Mouse (Mus musculus) thymus, postnatal 14 days (tissue): ENCODE data around the gene Grcc10.

Experiments used
- DNase-seq: peaks from one replicate; pipeline ENCODE4 v3.0.0; 2021

The Grcc10 gene

GRCm38 (mm10) chr6:124729850-124730705 lies 11.1 kb downstream of the Grcc10 start:
- DNase-seq: peak; percentile 62

- DNase-seq: no peak
Measured at GRCm38 (mm10) chr6:124728621-124729020, 12.6 kb downstream of the Grcc10 start.

DNA sequence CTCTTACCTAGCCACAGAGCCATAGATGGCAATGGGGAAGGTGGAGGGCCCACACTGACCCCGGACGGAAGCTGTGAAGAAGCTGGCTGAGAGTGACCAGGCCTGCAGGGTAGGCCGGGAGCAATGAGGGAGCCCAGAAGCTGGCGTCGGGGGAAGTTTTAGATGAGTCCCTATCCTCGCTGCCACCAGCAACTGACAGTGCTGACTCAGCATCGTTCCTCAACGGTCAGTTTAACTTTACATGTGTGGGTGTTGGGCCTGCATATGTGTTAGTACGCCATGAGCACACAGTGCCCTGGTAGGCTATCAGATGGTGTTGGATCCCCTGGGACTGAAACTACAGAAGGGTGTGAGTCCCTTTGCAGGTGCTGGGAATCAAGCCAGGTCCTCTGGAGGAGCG lies 16.7 kb downstream of the Grcc10 start:
- no peak for DNase-seq

GRCm38 (mm10) chr6:124723541-124723940 lies 17.6 kb downstream of the Grcc10 start:
- DNase-seq: peak; percentile 32

DNA sequence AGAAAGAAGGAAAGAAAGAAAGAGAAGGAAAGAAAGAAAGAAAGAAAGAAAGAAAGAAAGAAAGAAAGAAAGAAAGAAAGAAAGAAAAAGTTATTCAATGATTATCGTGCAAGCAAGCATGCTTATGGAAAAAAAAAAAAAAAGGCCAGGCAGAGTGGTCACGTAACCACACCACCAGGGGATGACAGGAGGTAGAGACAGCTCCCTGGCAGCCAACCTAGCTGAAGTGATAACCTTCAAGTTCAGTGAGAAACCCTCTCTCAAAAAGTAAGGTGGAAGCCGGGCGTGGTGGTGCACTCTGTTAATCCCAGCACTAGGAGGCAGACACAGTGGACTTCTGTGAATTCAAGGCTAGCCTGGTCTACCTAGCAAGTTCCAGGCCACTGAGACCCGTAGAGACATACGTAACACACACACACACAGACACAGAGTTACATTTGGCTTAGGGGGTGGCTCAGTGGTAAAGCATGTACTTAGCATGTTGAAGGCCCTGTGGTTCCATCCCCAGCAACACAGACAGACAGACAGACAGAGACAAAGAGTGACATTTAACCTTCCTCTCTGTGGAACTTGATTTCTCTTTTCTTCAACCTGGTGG lies 18.2 kb downstream of the Grcc10 start:
- DNase-seq: no peak

DNA sequence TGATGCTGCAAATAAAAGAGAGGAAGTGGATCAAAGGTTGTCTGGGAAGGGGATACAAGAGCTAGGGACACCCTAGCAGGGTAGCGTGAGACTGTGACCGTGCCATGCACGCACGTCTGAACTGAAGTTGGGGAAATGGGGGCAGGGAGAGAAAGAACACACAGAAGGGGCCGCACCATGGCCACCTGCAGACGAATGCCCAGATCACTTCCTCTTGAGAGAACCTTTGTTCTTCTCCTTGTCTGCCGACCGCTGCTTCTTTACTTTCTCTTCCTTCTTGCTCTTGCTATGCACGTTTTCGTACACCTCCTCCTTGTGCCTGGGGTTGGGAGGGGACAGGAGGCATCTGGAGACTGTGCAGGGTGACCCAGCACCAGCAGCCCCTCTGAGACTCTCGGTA lies 20.3 kb downstream of the Grcc10 start:
- peak; percentile 65 for DNase-seq

- no peak for DNase-seq
Measured at GRCm38 (mm10) chr6:124719354-124719978, 21.7 kb downstream of the Grcc10 start.

- no peak for DNase-seq
Measured at GRCm38 (mm10) chr6:124718703-124719102, 22.5 kb downstream of the Grcc10 start.

- no peak for DNase-seq
Measured at GRCm38 (mm10) chr6:124717968-124718367, 23.2 kb downstream of the Grcc10 start.

DNA sequence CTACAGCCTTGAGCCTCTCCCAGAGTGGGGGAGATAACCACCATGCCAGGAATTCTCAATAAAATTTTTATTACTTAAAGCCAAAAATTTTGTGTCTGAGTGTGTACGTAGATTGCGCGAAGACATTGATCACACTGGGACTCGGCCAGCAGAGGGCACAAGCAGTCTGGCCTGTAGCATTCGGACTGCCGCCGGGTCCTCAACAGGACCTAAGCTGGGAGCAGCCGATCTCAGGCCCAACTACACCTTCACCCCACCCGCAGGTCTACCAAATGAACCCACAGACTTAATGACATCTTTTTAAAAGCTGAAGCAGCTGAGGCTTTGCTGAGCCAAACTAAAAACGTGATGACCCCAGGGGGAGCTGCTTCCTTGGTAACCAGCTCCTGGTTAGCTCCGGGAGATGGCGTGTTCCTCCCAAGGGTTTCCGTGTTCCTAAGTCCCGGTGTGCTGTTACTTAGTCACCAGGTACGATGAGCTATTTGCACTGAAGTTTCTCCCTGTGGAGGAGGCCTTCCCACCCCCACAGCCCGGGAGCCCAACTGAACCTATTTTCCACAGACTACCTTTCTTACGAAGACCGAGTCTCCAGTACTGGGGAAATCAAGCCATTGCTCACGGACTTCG lies 24.2 kb downstream of the Grcc10 start:
- DNase-seq: peak; percentile 69

DNA sequence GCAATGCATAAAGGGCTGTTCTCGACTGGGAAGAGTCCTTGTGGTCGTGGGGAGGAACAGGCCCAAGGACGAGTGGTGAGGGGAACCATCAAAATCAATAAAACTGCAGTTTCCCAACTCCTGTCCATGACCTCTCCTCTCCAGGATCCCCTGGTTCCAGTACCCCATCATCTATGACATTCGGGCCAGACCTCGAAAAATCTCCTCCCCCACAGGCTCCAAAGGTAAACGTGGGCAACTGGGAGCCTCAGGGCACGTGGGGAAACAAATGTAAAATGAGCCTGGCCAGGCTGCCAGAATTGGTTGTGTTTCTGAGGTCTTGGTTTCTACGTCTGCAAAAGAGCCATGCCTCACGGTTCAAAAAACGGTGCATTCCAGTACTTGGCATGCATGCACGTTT lies 28.3 kb downstream of the Grcc10 start:
- no peak for DNase-seq

- DNase-seq: peak; percentile 99
Measured at GRCm38 (mm10) chr6:124711824-124712782, 29.1 kb downstream of the Grcc10 start, which contains the start of the genes Emg1 and Phb2. Gene Emg1 (minus strand): TSS chr6:124712178. Gene Phb2 (plus strand): TSS chr6:124712336.

GRCm38 (mm10) chr6:124708289-124708889 lies 32.8 kb downstream of the Grcc10 start:
- no peak for DNase-seq

- no peak for DNase-seq
Measured at GRCm38 (mm10) chr6:124706061-124706627, 35.0 kb downstream of the Grcc10 start.

GRCm38 (mm10) chr6:124704417-124704816 lies 36.8 kb downstream of the Grcc10 start:
- DNase-seq: no peak

DNA sequence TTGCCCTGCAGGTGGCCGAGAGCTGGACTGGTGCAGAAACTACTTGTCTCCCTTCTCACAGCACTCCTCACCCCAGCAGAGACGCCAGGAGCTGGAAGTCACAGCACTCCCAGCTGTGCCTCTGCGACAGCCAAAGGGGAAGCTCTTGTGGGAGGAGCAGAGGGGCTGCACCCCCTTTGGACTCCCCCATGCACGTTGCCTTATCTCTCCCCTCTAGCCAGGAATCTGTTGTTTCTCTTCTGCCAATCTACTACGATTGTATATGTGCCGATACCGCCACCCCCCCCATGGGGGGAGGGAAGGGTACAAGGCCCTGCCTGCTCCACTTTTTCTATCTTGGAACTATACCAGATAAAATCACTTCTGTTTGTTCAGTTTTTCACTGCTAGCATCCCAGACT lies 37.4 kb downstream of the Grcc10 start:
- DNase-seq: no peak

DNA sequence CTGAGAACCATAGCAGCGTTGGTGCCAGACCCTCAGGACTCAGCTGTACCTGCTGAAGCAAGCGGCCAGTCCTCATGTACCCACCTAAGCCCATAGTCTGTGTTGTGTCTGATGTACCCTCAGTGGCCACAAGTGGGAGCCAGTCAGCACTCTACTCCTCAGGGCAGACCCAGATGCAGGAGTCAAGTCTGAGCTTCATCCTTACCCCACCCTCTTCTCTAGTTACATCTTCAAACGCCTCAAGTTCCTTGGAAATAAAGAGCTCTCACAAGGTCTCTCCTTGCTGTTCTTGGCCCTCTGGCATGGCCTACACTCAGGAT lies 38.4 kb downstream of the Grcc10 start:
- DNase-seq: peak; percentile 85

DNA sequence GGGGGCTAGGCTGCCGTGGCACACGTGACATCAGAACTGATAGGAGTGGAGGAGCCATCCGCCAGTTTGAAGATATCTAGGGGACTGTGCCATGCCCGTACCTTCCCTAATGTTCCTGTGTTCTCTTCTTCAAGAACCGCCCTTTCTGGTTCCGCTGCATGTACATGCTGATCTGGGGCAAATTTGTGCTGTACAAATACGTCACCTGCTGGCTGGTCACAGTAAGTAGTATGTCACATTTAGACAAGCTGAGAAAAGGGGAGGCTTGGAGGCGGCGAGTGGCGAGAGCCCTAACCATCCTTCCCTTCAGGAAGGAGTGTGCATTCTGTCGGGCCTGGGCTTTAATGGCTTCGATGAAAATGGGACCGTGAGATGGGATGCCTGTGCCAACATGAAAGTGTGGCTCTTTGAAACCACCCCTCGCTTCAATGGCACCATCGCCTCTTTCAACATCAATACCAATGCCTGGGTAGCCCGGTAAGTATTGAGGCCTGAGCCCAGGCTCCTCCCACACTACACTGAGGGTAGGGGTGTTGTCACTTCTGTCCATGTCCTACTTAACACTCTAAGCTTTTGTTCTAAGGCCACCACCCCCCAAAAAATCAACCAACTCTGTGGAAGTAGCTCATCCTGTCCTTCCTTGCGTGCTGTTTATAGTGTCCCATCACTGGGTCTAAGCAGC lies 38.9 kb downstream of the Grcc10 start:
- no peak for DNase-seq

- peak; percentile 63 for DNase-seq
Measured at GRCm38 (mm10) chr6:124701338-124701737, 39.8 kb downstream of the Grcc10 start.

DNA sequence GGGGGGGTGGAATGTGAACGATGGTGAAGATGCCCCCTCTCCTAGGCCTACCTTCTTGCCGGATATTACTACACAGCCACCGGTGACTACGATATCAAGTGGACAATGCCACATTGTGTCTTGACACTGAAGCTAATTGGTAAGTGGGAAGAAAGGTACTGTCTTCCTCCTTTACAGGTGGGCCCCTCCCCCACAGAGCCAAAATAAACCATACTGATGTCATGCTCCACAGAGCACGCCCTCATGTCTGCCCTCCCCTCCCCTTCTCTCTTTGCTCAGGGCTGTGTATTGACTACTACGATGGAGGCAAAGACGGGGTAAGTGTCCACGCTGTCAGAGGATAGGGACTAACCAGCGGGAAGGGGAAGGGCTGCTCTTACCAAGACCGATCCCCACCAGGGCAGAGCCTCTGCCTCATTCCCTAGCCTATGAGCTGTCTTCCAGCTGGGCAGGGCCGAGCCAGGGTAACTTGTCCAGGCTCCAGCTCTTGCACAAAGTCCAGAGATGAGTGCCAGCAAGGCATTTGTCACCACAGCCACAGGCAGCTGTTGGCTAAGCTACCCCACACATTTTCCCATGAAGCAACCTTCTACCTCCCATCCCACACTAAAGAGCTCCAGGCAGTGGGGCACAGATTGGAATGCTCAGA lies 41.1 kb downstream of the Grcc10 start:
- no peak for DNase-seq
